Mouse (Mus musculus) small intestine, adult 2 months (tissue): Measurements from ENCODE around the gene Oas3. TPM values are rescaled to one million over a fixed set of nuclear protein-coding genes. Genes with fewer than 3 reads are reported as not detected.
A peak's percentile ranks its signal among the peaks of the same experiment; 100 is the strongest.

Experiments
- H3K27ac ChIP-seq: fragments of 200-500 bp; 2 replicates; pipeline ENCODE4 v1.5.1; 2012; ENCODE audit warnings: low read depth, low read length, control low read depth, inconsistent platforms; ENCODE audit not compliant: insufficient read depth
- H3K27me3 ChIP-seq: fragments of 200-500 bp; 2 replicates; pipeline ENCODE4 v1.6.1; 2012; ENCODE audit warnings: mild to moderate bottlenecking, moderate library complexity, low read length, inconsistent platforms; ENCODE audit not compliant: control insufficient read depth, insufficient read depth
- H3K36me3 ChIP-seq: fragments of 200-500 bp; 2 replicates; pipeline ENCODE4 v1.6.1; 2012; ENCODE audit warnings: mild to moderate bottlenecking, low read length, control low read depth, inconsistent platforms; ENCODE audit not compliant: control insufficient read depth, insufficient read depth
- H3K4me1 ChIP-seq: fragments of 200-500 bp; 2 replicates; pipeline ENCODE4 v1.6.1; 2012; ENCODE audit warnings: low read length, inconsistent platforms, mixed read lengths; ENCODE audit not compliant: control insufficient read depth, insufficient read depth, insufficient read length
- H3K4me3 ChIP-seq: fragments of 200-500 bp; 2 replicates; pipeline ENCODE4 v1.5.1; 2012; ENCODE audit warnings: low read depth, mild to moderate bottlenecking, control low read depth, inconsistent platforms, low read length, moderate library complexity
- CTCF ChIP-seq: fragments of 200-500 bp; IDR thresholded peaks from 2 replicates; pipeline ENCODE4 v1.5.1; 2012; ENCODE audit warnings: low read depth, mild to moderate bottlenecking, control low read depth, inconsistent platforms, low read length, moderate library complexity, mixed read lengths; ENCODE audit not compliant: insufficient replicate concordance, insufficient read length; ENCODE audit errors: extremely low read depth
- POLR2A ChIP-seq: fragments of 200-500 bp; IDR thresholded peaks from 2 replicates; pipeline ENCODE4 v1.6.1; 2012; ENCODE audit warnings: low read depth, mild to moderate bottlenecking, control low read depth, inconsistent platforms, low read length, moderate library complexity
- WGBS: fragments of 180-500 bp; shearing (Covaris S2); methylation state at CpG from one replicate; pipeline ENCODE4 v1.1.7; 2018; 5-methylcytosine and 5-hydroxymethylcytosine counted together
- polyA plus RNA-seq: library from polyadenylated mRNA; depleted of rRNA; stranded (reverse); fragments of >200 nt; gene quantifications from 2 replicates; pipeline ENCODE4 v1.2.3, GENCODE M21; 2012

Gene Oas3
- polyA plus RNA-seq, 1 experiment, result 94.5 TPM

- 8% methylated on average over 2 of the region's 2 CpGs for WGBS
- H3K36me3 ChIP-seq, result no peaks in the 10 kb centered on the region
- H3K27ac ChIP-seq, result no peak overlapping the region
- peaks cover 2% of the 10 kb centered on the region; the same call in 1 of the 2 replicates for H3K4me1 ChIP-seq
- no peak overlapping the region for H3K4me3 ChIP-seq
- H3K27me3 ChIP-seq, result no peaks in the 10 kb centered on the region
- peak; percentile 35; the same call in 1 of the 2 replicates for TF ChIP-seq CTCF
- TF ChIP-seq POLR2A, result no peak
Observed at GRCm38 (mm10) chr5:120793043-120793442, 15.6 kb upstream of the Oas3 start.

- TF ChIP-seq CTCF, result no peak
- TF ChIP-seq POLR2A, result no peak
- Histone ChIP-seq H3K27ac (no peak overlapping the region), H3K4me1 (no peaks in the 10 kb centered on the region), H3K27me3 (no peaks in the 10 kb centered on the region), H3K36me3 (no peaks in the 10 kb centered on the region), H3K4me3 (no peak overlapping the region)
- WGBS, result 57% methylated on average over 3 of the region's 3 CpGs
Observed at GRCm38 (mm10) chr5:120787042-120787441, 9.6 kb upstream of the Oas3 start.

- Histone ChIP-seq H3K27me3 (no peaks in the 10 kb centered on the region), H3K4me1 (peaks cover 6% of the 10 kb centered on the region; the same call in 1 of the 2 replicates), H3K27ac (no peak overlapping the region), H3K4me3 (no peak overlapping the region), H3K36me3 (no peaks in the 10 kb centered on the region)
- TF ChIP-seq POLR2A (no peak), CTCF (no peak)
- 68% methylated on average over 2 of the region's 2 CpGs for WGBS
Observed at GRCm38 (mm10) chr5:120782446-120782845, 5.0 kb upstream of the Oas3 start.

- H3K27ac ChIP-seq, result no peak overlapping the region
- WGBS, result 100% methylated on average over 1 of the region's 1 CpGs
- H3K36me3 ChIP-seq, result no peaks in the 10 kb centered on the region
- H3K27me3 ChIP-seq, result no peaks in the 10 kb centered on the region
- H3K4me3 ChIP-seq, result no peak overlapping the region
- H3K4me1 ChIP-seq, result peaks cover 13% of the 10 kb centered on the region; the same call in 1 of the 2 replicates
- peak; percentile 21; the same call in 1 of the 2 replicates for TF ChIP-seq CTCF
- no peak for TF ChIP-seq POLR2A
Observed at GRCm38 (mm10) chr5:120781646-120782045, 4.2 kb upstream of the Oas3 start.

- H3K4me1 ChIP-seq, result peaks cover 18% of the 10 kb centered on the region
- no peaks in the 10 kb centered on the region for H3K36me3 ChIP-seq
- H3K4me3 ChIP-seq, result no peak overlapping the region
- no peak overlapping the region for H3K27ac ChIP-seq
- TF ChIP-seq CTCF, result no peak
- no peak for TF ChIP-seq POLR2A
- H3K27me3 ChIP-seq, result no peaks in the 10 kb centered on the region
- WGBS, result 21% methylated on average over 3 of the region's 3 CpGs
Observed at GRCm38 (mm10) chr5:120779922-120780321, 2.5 kb upstream of the Oas3 start.

GRCm38 (mm10) chr5:120778941-120779340 lies 1.5 kb upstream of the Oas3 start:
- no peak overlapping the region for H3K4me3 ChIP-seq
- TF ChIP-seq POLR2A (no peak), CTCF (no peak)
- no peak overlapping the region for H3K27ac ChIP-seq
- peaks cover 20% of the 10 kb centered on the region for H3K4me1 ChIP-seq
- WGBS, result 65% methylated on average over 2 of the region's 2 CpGs
- H3K27me3 ChIP-seq, result no peaks in the 10 kb centered on the region
- H3K36me3 ChIP-seq, result no peaks in the 10 kb centered on the region

- no peak for TF ChIP-seq CTCF
- TF ChIP-seq POLR2A, result no peak
- 52% methylated on average over 5 of the region's 5 CpGs for whole genome bisulfite sequencing
- Histone ChIP-seq H3K27ac (peak overlapping the region; percentile 91), H3K36me3 (no peaks in the 10 kb centered on the region), H3K4me1 (peaks cover 20% of the 10 kb centered on the region), H3K27me3 (no peaks in the 10 kb centered on the region), H3K4me3 (peak overlapping the region; percentile 72)
Observed at GRCm38 (mm10) chr5:120776801-120777200, 660 bp downstream of the Oas3 start.
